Mouse (Mus musculus): ENCODE results near the gene Gm5483. TPM values are rescaled to one million over a fixed set of nuclear protein-coding genes. Genes with fewer than 3 reads are reported as not detected.
"Not testable (repeated sequence)": the region's sequence is repeated elsewhere in the genome, so short reads cannot be mapped to it uniquely, and the experiment has no call there.

Gene Gm5483
- polyA plus RNA-seq (2015; fragmentation: Nextera tagmentation; extraction: Ambion mirVana): 2.1 and 6.2 TPM in 2 replicates

DNA sequence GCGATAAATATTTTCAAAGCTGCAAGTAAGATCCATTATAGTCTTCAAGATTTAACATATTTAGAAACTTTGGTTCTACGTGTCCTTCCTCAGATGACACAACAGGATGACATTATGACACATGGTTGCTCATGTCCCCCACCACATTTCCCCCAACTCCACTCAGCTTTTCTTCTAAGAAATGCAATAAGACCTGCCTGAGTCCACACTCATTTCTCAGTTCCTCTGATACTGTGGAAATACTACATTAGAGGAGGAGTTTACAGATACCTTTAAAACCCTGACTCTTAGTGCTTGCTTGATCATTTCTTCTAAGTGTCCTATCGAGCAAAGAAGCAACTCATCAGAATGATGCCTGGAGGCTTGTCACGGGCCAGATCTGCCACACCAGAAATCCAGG is at the start of gene Gm5483:
Gene Gm5483 (plus strand): TSS at position 301 of the 400 bp plus-strand sequence.
- not testable (repeated sequence) for DNase-seq (ENCODE audit: low spot score)

DNA sequence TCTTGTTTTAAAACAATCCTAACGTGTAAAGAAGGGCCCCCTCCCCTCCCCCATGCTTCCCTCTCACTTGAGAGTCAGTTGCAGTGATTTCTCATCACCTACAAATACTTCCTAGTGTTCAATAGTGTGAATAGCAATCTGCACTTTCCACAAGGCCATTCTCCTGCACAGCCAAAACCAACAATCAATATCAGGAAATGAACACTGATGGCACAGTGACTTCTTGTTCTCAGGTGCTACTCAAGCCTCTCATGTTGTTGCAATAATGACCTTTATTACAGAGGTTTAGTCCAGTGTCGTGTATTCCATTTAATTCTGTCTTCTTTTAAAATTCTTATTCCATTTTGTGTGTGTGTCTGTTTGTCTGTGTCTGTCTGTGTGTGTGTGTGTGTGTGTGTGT is 45.8 kb upstream of the Gm5483 start:
- DNase-seq (ENCODE audit: low spot score): no peak

DNA sequence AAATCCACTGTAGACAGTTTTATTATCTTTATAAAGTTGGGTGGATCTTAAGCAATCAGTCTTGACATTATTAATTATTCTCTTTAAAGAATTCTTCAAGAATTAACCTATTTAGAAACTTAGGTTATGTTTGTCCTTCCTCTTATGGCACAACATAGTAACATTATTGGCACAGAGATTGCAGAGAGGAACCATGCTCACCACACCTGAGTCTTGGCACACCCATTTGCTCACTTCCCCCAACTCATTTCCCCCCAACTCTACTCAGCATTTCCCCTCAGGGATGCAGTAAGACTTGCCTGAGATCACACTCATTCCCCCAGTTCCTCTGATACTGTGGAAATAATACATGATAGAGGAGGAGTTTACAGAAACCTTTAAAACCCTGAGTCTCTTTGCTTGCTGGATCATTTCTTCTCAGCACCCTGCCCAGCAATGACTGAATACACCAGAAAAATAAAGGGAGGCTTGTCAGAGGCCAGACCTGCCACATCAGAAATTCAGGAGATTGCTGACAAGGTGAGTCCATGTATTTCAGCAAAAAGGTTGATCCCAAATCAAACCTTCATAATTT is 27.5 kb upstream of the Gm5483 start, which contains the start of gene Stfa2l1:
Gene Stfa2l1 (plus strand): TSS at position 410 of the 574 bp plus-strand sequence.
- DNase-seq (ENCODE audit: low spot score): no peak

DNA sequence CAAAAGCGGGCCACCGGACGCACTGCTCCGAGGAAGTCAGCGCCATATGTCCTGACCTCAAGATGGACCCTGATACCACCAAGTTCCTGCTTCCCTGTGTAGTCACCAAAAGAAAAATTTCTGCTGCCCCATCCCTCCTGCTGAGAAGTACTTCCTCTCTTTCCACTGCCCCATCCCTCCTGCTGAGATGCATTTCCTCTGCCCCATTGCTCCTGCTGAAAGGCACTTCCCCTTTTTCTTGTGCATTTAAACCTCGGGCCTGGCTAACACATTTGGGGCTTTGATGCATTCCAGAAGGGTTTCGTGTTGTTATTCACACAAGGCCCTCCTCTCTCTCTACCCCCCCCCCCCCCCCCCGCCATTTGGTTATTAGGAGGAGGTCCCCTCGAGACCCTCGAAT is 16.2 kb upstream of the Gm5483 start:
- not testable (repeated sequence) for DNase-seq (ENCODE audit: low spot score)

DNA sequence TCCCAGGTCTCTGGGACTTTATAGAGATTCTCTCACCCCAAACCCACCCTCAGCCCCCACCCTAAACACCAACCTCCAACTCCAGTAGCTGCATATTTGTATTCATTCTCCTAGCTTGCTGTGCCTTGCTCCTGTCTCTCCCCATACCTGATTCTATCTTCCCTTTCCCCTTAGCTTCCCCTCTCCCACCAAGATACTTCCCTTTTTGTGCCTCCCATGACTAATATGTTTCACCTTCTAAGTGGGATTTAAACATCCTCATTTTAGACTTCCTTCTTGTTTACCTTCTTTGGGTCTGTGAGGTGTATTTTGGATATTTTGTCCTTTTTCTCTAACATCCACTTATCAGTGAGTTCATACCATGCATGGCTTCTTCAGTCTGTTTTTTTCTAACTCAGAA is 7.9 kb upstream of the Gm5483 start:
- DNase-seq (ENCODE audit: low spot score): no peak

DNA sequence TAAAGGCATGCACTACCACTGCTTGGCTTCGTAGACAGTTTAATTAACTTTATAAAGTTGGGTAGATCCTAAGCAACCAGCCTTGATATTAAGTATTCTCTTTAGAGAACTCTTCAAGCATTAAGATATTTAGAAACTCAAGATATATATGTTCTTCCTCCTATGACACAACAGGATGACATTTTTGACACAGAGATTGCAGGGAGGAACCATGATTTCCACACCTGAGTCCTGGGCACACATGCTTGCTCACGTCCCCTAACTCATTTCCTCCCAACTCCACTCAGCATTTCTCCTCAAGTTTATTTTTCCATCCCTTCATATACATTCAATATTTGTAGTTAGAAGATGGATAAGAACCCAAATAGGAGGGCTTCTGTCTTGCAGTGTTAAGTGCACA is 4.1 kb upstream of the Gm5483 start:
- no peak for DNase-seq (ENCODE audit: low spot score)

DNA sequence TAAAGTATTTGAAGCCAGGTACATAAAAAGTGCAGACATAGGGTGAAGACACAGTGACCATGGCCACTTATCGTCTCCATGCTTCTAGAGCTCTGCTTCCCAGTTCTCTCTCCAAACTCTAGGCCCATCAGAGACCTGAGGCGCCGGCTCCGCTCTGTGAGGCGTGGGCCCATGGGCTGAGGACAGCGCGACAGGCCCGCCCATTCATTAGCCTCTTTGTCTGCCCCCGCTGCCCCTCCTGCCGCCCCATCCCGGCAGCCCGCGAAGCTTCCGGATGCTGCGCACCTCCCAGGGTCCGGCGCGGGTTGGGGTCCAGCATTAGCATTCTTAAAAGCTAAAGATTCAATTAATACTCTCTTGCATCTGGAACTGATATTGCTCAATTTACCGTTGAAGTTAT is 15.2 kb downstream of the Gm5483 start:
- DNase-seq (ENCODE audit: low spot score): no peak

DNA sequence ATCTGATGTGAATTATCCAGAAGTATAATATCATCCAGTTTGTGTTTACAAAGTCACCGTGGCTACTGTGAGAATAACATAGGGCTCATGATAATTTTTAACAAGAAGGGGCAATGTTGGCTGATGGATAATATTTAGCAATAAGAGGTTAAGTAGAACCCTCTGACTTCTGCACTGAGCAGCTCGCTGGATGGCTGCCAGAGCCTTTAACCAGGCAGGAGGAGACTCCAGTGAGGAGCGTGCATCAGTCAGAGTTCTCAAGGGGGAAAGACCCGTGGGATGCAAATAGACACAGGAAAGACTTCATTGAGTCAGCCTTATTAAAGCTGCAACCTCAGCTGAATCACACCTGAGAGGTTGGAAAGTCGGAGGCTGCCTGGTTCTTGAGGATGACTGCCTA is 19.8 kb downstream of the Gm5483 start:
- no peak for DNase-seq (ENCODE audit: low spot score)

DNA sequence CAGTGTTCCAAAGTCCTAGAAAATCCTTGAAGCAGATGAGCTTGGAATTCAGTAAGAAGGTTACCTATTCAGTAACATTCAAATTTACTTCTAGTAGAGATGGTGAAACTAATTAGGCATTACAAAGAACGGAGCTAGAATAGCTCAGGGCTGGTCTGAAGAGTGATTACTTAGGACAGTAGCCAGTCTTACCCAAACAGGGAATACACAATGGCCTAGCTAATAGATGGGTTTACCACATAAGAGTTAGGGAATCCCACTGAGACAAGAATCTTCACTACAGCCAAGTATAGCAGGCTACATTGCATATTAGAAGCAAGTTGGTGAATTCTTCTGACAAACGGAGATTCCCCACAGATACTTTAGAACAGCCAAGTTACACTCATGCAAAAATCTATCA is 21.7 kb downstream of the Gm5483 start:
- not testable (repeated sequence) for DNase-seq (ENCODE audit: low spot score)

DNA sequence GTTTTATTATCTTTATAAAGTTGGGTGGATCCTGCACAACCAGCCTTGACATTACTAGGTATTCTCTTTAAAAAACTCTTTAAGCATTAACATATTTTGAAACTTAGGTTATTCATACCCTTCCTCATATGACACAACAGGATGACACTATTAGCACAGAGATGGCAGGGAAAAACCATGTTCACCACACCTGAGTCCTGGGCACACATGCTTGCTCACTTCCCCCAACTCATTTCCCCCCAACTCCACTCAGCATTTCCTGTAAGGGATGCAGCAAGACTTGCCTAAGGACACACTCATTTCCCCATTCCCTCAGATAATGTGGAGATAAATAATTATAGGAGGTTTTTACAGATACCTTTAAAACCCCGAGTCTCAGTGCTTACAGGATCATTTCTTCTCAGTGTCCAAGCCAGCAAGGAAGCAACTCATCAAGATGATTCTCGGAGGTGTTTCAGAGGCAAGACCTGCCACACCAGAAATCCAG is 26.0 kb downstream of the Gm5483 start, which contains the start of gene Gm5416:
Gene Gm5416 (plus strand): TSS at position 437 of the 487 bp plus-strand sequence.
- no peak for DNase-seq (ENCODE audit: low spot score)

DNA sequence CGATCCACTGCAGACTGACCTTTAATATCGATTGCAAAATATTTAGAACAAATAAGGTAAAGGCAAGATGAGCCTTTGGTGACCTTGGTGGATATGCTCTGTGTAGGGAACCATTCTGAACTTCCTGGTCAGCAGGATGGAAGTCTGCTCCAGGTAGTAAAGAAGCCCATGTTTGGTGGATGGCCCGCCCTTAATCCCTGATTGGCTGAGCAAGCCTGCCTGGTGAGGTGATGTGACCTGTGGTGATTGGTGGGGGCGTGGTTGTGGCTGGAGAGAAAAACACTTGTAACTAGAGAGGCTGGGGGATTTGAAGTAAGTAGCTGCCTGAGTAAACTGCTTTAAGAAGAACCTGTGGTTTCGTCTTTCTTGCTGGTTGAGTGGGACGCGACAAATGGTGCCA is 37.2 kb downstream of the Gm5483 start, which contains the start of gene 2010005H15Rik:
Gene 2010005H15Rik (plus strand): TSS at position 301 of the 400 bp plus-strand sequence.
- not testable (repeated sequence) for DNase-seq (ENCODE audit: low spot score)

Other genes starting within 250 kb of the Gm5483 start
- 39.6 and 44.4 TPM in 2 replicates for gene Parp9, start 245.7 kb upstream of the Gm5483 start, polyA plus RNA-seq (2015; fragmentation: Nextera tagmentation; extraction: Ambion mirVana)
- 24.9 and 26.4 TPM in 2 replicates for gene Dtx3l, start 245.1 kb upstream of the Gm5483 start, polyA plus RNA-seq (2015; fragmentation: Nextera tagmentation; extraction: Ambion mirVana)
- gene Kpna1, start 205.5 kb upstream of the Gm5483 start, polyA plus RNA-seq (2015; fragmentation: Nextera tagmentation; extraction: Ambion mirVana): 34.2 and 35.9 TPM in 2 replicates
- gene Wdr5b, start 143.0 kb upstream of the Gm5483 start, polyA plus RNA-seq (2015; fragmentation: Nextera tagmentation; extraction: Ambion mirVana): 9.8 and 10.1 TPM in 2 replicates
- gene Fam162a, start 112.6 kb upstream of the Gm5483 start, polyA plus RNA-seq (2015; fragmentation: Nextera tagmentation; extraction: Ambion mirVana): 230 and 278 TPM in 2 replicates
- gene Ccdc58, start 112.5 kb upstream of the Gm5483 start, polyA plus RNA-seq (2015; fragmentation: Nextera tagmentation; extraction: Ambion mirVana): 59.5 and 63.8 TPM in 2 replicates
- gene Csta1, start 53.0 kb upstream of the Gm5483 start, polyA plus RNA-seq (2015; fragmentation: Nextera tagmentation; extraction: Ambion mirVana): 0.12 and 2.3 TPM in 2 replicates
- gene Stfa2l1, start 27.4 kb upstream of the Gm5483 start, polyA plus RNA-seq (2015; fragmentation: Nextera tagmentation; extraction: Ambion mirVana): 1.2 and 5.2 TPM in 2 replicates
- gene Gm5416, start 26.2 kb downstream of the Gm5483 start, polyA plus RNA-seq (2015; fragmentation: Nextera tagmentation; extraction: Ambion mirVana): 0.85 TPM in 1 of 2 replicates, not detected in the other
- 1.5 and 1.8 TPM in 2 replicates for gene 2010005H15Rik, start 37.3 kb downstream of the Gm5483 start, polyA plus RNA-seq (2015; fragmentation: Nextera tagmentation; extraction: Ambion mirVana)
- gene Stfa1, start 92.7 kb downstream of the Gm5483 start, polyA plus RNA-seq (2015; fragmentation: Nextera tagmentation; extraction: Ambion mirVana): 5.5 and 15.9 TPM in 2 replicates
- gene BC117090, start 150.1 kb downstream of the Gm5483 start, polyA plus RNA-seq (2015; fragmentation: Nextera tagmentation; extraction: Ambion mirVana): not detected in 2 replicates
- gene BC100530, start 183.5 kb downstream of the Gm5483 start, polyA plus RNA-seq (2015; fragmentation: Nextera tagmentation; extraction: Ambion mirVana): 3.6 and 14.8 TPM in 2 replicates
- 1.0 and 3.7 TPM in 2 replicates for gene Stfa2, start 224.2 kb downstream of the Gm5483 start, polyA plus RNA-seq (2015; fragmentation: Nextera tagmentation; extraction: Ambion mirVana)

All from thymus, postnatal 0 days (tissue).